In genomic region chr19:30118344-30119312, GRCm38 (mm10) we compare ENCODE assay signal across 10 mouse cellular contexts. TPM values are rescaled to one million over a fixed set of nuclear protein-coding genes. Genes with fewer than 3 reads are reported as not detected.
A peak's percentile ranks its signal among the peaks of the same experiment; 100 is the strongest.
DNase-seq lines count a peak whose midpoint lies in the region; ATAC-seq lines count a peak whose summit lies in the region.
"Had no signal": no experiment of that assay in that cellular context is flagged by ENCODE, and none has a peak within 500 bp of the region (broad histone marks: within the 10 kb centered on the region; RNA-seq: fewer than 3 reads in every experiment).

No protein-coding gene starts in this region.

- 80% methylated on average over 17 of the region's 17 CpGs for WGBS in hindbrain, embryonic 16.5 days
- WGBS in midbrain, embryonic 12.5 days = 76% methylated on average over 17 of the region's 17 CpGs

- no peak overlapping the region for H3K4me3 ChIP-seq in hindbrain, embryonic 16.5 days (ENCODE audit: low read length)
- no peak overlapping the region for H3K4me3 ChIP-seq in midbrain, embryonic 12.5 days
- H3K4me3 ChIP-seq: erythroblast, embryonic 14.5 days had no signal

- H3K9ac ChIP-seq in hindbrain, embryonic 16.5 days (ENCODE audit: low read depth, low read length) = no peak overlapping the region
- H3K9ac ChIP-seq in midbrain, embryonic 12.5 days (replicated peaks) = no peak overlapping the region

- peak overlapping the region; percentile 70 for H3K27ac ChIP-seq in hindbrain, embryonic 16.5 days (ENCODE audit: low read depth, low read length)
- H3K27ac ChIP-seq in midbrain, embryonic 12.5 days (replicated peaks) = peak overlapping the region; percentile 89

- peak; percentile 21; the same call in 1 of the 2 replicates for ATAC-seq in hindbrain, embryonic 16.5 days
- ATAC-seq in midbrain, embryonic 12.5 days (ENCODE audit: low FRiP score, low read depth) = peak; percentile 38; the same call in 1 of the 2 replicates
- no peak for ATAC-seq in CD4-positive, CD25-positive, alpha-beta regulatory T cell, adult 4 months

- peak; percentile 36 for DNase-seq in embryo, embryonic 10.5 days (ENCODE audit: low spot score)
- DNase-seq in embryo, embryonic 11 days = no peak
- DNase-seq in 416B (ENCODE audit: low read depth) = peak; percentile 67
- no peak for DNase-seq in ovary, adult 18-20 months (ENCODE audit: low spot score)
- DNase-seq in cerebellum, adult 11-12 months = no peak
- DNase-seq: adrenal gland, adult 8-10 months had no signal

- H3K36me3 ChIP-seq in hindbrain, embryonic 16.5 days (ENCODE audit: control insufficient read depth, insufficient read depth, low read length) = no peaks in the 10 kb centered on the region
- H3K36me3 ChIP-seq in midbrain, embryonic 12.5 days = 0 out of 2 replicates have a peak, but pooled peaks cover under 1% of the 10 kb centered on the region

- no peaks in the 10 kb centered on the region for H3K27me3 ChIP-seq in hindbrain, embryonic 16.5 days (replicated peaks; ENCODE audit: control insufficient read depth, insufficient read depth, low read length)
- H3K27me3 ChIP-seq in midbrain, embryonic 12.5 days = no peaks in the 10 kb centered on the region

- H3K4me2 ChIP-seq in hindbrain, embryonic 16.5 days (ENCODE audit: low read length) = no peak overlapping the region
- peak overlapping the region; percentile 23 for H3K4me2 ChIP-seq in midbrain, embryonic 12.5 days (replicated peaks)

- H3K4me1 ChIP-seq in hindbrain, embryonic 16.5 days (ENCODE audit: control insufficient read depth, insufficient read depth, low read depth, low read length) = peaks cover 27% of the 10 kb centered on the region
- H3K4me1 ChIP-seq in midbrain, embryonic 12.5 days = peaks cover 47% of the 10 kb centered on the region

- no peaks in the 10 kb centered on the region for H3K9me3 ChIP-seq in hindbrain, embryonic 16.5 days (ENCODE audit: control insufficient read depth, low read length)
- no peaks in the 10 kb centered on the region for H3K9me3 ChIP-seq in midbrain, embryonic 12.5 days

RNA-seq across cellular contexts. Expression of gene Gldc, which starts 56.6 kb away (rescaled TPM):
- 8.7 and 9.2 TPM in 2 replicates for polyA plus RNA-seq in hindbrain, embryonic 16.5 days (2015; fragmentation: Nextera tagmentation; extraction: Ambion mirVana)
- polyA plus RNA-seq in midbrain, embryonic 12.5 days (2016; fragmentation: Nextera tagmentation; extraction: Ambion mirVana) = 21.7 and 28.3 TPM in 2 replicates
- under 1 TPM in 1 of 2 experiments, not detected in 1; 0.15 TPM for polyA plus RNA-seq in CD4-positive, CD25-positive, alpha-beta regulatory T cell, adult 4 months (2017; shearing (Covaris generic))

Comparison
In these comparisons a context has a peak if more than half of its experiments do, and no peak if none do; other contexts are left out.
1. DNase-seq: peak in embryo, embryonic 10.5 days (single experiment) and 416B (single experiment); none in embryo, embryonic 11 days (single experiment), ovary, adult 18-20 months (single experiment) and cerebellum, adult 11-12 months (single experiment).